Mouse (Mus musculus) T-helper 17 cell (primary cell): ENCODE data around the gene Akap2.

Source experiments
- in situ Hi-C, 2 experiments: fragments of 300-600 bp; cut with MboI, MseI; formaldehyde crosslinking; loops; 1 replicate in 1 of 2; 2 replicates in 1 of 2; pipeline ENCODE4 v1.15.1; 2025; ENCODE audit warnings: high pct_unique_total_duplicates in 2 of 2

The Akap2 gene

DNA sequence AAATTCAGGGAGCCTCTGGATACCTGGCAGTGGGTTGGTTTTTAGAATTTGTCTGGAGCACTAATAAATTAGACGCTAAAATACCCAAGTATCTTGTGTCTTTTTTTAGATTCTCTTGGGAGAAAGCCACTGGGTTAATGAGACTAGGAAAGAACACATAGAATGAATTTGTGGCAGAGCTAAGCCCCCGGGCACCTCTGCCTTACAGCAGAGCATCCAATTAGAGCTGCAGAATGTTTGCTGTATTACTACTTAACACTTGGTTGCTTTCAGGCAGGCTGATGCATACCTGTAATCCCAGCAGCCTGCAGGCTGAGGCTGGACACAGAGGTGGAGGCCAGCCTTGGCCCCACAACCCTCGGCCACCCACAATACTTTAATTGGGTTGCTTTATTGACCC is 112.3 kb downstream of the Akap2 start:
- in situ Hi-C loops: no loop called here

DNA sequence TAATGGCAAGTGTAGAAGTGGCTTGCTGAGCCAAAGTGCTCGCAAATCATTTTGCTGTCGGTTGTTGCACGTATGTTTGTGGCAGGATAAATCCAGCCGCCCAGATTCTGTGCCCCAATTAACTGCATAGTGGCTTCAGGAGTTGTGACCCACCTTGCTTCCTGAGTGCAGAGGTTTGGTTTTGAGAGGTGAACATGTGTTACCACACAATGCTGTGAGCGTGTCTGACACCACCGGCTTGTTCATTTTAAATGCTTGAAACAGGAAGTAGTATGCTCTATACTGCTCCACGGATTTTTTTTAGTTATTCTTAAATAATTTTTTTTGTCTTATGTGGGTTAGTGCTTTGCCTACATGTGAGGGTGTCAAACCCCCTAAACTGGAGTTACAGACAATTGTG is 114.9 kb downstream of the Akap2 start:
- in situ Hi-C loops: no loop called here

DNA sequence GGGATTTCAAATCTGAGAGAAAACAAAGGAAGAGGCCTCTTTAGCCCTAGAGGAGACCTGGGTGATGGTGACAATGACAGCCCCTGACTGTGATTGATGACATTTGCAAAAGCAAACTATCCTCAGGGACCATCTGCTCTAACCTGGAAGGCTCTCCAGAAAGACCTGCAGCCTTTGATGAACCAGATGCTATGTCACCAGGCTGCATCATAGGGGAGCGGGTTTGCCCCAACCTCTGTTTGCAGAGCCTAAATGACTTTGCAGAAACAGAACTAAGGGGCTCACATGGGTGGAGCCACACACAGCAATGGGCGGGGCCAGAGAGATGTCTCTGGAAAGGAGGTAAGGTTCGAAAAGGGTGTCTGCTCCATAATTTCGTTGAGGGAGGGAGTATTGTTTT is 115.6 kb downstream of the Akap2 start:
- in situ Hi-C loops: no loop called here

DNA sequence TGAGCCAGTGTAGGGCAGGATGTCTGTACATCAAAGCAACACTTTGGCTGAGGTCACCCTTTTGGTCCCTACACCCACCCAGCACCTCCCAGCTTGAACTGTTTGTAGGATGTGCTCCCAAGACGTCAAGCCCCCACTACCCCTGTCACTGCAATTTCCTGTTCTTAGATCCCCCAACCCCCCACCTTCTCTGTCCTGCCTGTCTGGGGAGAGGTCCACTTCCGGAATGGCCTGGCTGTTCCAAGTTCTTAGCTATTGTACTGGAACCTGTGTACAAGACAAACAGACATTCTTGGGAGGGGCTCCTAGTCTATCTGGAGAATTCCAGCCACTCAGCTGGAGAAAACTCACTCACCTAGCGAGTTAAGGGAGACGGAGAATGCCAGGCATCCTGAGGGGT is 116.7 kb downstream of the Akap2 start:
- in situ Hi-C loops: no loop called here

DNA sequence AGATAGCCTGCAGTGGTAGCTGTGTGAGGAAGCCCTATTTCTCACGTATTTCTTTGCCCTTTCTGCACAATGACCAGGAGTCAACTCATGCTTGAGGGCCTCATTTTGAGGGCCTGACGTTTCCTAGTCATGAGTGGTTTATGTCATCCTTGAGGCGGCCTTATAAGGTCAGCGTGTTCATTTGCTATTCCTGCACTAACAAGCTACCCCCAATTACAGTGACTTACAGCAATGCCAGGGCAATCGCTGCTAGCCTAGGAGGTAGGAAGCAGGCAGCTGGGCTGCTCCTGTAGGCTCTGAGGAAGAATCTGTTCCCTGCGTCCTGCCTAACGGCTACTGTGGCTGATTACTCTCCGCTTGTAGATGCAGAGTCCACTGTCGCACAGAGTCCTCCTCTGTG is 119.6 kb downstream of the Akap2 start:
- in situ Hi-C loops: no loop called here

DNA sequence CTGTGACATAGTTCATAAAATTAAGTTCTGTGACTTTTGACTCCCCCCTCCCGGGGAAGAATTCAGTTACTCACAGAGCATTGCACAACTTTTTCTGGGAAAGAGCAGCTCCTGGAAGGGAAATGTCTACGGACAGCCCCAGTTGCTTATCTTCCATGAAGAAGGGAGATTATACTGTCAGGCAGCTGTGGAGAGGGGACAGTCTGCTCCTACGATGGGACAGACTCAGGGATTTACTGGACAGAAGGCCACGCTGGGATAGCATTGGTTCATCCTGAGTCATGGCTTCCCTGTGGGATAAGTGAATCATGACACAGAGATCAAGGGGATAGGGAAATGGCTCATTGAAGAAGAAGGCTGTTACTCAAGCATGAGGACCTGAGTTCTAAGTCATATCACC is 121.9 kb downstream of the Akap2 start:
- in situ Hi-C loops: no loop called here

DNA sequence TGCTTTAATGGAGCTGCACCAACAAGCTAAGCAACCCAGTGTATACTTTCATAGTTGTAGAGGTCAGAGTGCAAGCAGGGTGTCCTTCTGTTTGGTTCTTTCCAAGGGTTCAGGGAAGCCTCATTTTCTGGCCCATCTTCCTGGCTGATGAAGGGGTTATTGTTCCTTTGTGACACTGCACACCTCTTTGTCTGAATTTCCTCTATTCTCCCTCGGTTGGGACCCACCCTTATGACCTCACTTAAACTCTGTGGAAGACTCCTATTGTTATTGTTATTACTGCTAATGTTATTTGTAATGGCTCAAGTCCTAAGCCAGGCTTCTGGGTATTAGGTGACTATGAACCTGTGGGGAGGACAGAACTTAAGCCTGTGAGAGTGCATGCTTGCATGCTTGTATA is 124.5 kb downstream of the Akap2 start:
- in situ Hi-C loops: no loop called here

DNA sequence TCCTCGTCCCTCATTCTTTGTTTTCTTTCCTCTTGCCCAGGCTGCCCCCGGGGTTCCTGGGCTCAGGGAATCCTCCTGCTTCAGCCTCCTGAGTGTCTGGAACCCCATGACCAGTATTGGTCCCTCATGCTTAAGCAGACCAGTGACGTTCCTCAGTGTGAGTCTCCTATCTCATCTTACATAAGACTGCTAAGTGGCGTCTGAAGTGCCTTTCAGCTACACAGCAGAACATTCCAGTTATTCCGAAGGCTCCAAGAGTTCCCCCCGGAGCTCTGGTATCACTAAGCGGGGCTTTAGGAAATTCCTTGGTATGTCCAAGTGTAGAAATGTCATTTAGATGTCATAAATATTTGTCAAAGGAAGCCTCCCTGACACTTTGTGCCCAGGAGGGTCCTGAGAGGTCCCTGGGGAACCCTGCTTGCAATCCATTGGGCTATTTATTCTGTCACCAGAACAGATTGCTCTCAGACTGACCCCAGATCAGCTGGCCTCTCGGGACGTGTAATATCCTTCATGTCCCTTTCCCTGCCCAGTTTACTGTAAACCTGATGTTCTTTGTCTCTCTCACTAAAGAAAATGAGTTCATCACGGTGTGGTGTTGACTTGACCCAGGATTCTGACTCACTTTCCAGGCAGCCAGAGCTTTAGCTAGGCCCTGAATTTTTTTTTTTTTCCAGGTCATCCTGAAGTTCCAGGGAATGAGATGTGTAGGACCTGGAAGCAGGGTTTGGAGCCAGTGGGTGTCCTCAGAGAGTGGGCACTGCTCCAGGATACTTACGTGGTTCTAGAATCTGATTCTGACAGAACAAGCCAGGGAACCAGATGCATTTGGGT is 125.2 kb downstream of the Akap2 start:
- in situ Hi-C loops: no loop called here

DNA sequence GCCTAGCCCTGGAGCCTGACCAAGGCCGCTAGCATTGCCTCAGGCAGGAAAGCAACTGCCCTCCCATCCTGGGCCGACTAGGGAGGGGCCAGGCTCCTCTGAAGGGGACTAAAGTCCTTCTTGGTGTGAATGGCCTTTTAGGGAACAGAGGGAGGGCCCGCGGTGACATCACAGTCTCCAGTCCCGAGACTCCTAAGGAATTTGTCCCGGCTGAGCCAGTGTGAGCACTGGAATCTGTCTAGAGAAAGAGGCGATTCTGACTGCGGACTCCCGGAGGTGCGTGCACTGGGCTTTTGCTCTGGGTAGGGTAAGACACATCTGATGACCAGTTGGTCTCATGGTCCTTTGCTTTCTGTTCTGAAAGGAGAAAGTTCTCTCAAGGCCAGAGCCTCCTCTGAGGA is 127.6 kb downstream of the Akap2 start:
- in situ Hi-C loops: no loop called here

DNA sequence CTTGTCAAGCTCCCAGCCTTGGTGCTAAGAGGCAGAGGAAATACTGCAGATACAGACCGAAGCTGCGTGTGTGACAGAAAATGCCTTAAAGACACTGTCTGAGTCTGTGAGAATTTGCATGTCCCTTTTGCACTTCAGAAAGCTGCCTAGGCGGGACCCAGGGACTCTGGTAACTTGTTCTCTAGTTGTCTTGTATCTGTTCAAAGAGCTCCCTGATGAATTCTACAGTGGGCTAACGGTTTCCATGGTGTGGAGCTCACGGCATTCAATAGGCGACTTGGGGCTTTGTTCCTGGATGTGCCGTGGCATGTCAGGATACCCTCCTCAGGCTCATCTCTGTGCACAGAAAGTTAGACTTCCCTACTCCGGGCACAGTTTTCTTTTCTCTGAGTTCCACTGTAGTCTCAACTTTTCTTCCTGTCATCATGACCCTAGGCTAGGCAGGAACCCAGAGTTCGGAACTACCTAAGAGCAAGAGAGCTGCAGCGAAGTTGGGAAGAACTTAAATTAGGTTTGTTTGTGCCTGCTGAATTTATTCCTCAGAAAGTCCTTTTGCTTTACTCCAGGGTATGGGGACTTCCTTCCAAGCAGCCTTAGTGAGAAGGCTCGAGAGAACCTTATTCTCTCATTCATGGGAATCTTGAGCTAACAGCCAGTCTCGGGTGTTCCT is 128.2 kb downstream of the Akap2 start:
- in situ Hi-C loops: no loop called here

DNA sequence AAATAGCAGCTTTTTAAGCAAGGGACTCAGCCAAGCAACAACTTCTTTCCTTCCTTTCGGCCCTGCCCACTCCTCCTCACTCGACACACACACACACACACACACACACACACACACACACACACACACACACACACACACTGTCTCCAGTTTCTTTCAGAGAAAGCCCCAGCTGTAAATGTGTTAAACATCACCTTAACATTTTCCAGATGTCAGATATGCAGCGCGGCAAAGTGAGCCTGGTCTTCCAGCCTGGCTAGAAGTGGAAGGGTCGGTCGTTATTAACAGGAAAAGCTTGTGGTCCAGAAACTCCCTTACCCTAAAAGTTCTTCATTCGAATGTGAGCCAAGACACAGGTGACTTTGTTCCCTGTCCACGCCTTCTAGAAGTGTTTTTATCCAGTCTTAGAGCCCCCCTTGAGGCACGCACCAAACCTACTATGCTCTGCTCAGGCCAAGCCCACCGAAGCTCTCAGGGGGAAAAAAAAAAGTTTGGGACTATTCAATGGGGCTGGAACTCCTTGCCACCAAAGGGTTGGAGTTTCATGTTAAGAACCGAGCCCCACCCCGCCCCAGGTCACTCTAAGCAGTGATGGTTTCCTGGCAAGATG is 129.0 kb downstream of the Akap2 start:
- in situ Hi-C loops: no loop called here

DNA sequence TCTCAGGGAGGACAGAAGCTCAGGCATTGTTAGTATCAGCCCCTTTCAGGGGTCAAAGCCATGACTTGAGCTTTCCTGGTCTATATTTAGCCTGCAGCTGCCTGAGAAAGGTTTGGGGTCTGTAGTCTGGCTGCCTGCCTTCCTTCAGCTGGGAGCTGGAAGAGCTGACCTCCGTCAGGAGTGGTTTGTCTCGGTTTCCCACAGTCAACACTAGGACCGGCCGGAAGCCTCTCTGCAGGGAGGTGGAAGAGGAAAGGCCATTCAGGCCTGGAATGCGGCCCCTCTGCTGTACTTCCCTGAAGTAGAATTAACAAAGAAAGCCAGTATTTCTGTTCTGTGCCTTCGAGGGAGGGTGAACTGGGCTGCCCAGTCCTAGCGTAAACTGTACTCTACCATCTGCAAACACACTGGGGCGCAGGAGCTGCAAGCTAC is 129.6 kb downstream of the Akap2 start:
- in situ Hi-C loops: no loop called here

DNA sequence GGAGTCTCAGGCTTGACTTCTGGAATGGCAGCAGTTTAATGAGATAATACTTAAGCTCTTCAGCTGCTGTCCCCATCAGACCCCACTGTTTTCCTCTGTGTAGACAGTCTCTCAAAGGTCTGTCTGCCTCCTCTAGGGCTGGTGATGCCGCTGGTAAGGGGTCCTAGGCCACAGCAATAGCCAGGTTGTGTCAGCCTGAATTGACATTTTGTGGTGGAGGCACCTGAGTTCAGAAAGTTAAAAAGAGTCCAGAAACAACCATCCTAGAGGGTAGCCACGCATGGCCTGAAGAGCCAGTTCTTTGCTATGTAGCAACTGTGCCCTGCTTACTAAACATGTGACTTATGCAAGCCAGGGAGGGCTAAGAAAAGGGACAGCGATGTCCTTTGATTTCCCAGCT is 130.2 kb downstream of the Akap2 start:
- in situ Hi-C loops: no loop called here

DNA sequence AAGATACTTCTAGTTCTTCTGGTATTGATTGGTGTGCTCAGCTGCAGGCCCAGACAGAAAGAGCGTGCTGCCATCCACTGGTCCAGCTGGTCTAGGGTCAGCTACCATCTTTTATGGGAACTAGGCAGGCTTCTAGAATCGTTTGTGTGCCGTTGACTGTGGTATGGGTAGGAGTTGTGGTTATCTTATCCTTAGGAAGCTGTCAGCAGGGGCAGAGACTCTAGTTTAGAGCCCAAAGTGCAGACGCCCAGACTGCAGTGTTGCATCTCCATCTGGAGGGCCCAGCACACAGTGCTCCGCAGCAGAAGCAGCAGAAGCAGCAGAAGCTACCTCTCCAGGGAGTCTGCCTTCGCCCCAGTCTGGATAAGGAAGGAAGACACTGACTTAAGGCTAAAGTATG is 132.0 kb downstream of the Akap2 start:
- in situ Hi-C loops: no loop called here

DNA sequence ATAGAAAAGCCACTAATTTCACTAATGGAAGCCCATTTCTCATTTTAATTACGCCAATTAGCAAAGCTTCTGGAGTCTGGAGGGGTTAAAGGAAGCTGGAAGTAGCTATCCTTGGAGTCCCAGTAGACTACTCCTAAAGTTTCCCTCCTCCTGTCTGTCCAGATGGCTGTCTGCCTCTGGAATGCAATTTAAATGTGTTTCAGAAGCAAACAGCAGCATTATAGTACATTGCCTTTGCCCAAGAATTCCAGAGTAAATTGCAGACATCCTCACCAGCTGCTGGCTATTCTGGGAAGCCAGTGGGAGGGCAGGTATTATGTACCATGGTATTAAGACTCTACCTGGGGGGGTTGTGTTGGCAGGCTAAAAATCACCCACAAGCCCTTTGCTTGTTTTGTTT is 134.3 kb downstream of the Akap2 start:
- in situ Hi-C loops: no loop called here

DNA sequence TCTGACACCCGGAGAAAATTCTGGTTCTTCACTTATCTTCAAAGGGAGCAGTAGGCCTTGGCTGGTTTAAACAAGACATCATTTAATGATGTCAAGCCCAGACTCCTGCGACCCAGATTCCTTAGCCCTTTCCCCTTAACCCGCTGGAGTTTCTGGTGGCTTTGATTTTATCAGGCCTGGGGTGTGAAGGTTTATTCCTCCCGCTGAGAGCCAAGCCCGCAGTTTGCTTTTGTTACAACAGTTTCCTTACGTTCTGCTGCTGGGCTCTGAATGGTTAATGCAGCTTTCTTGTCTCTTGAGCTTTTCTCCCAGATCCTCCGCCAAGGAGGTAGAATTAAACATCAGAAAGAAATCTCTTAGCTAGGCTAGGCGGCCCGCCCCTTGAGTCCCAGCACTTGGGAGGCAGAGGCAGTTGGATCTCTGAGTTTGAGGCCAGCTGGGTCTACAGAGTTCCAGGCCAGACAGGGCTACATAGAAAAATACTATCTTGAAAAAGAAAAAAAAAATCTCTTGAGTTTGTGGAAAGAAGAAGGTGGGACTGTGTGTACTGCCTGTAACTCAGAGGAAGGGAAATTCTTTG is 135.1 kb downstream of the Akap2 start:
- in situ Hi-C loops: no loop called here

DNA sequence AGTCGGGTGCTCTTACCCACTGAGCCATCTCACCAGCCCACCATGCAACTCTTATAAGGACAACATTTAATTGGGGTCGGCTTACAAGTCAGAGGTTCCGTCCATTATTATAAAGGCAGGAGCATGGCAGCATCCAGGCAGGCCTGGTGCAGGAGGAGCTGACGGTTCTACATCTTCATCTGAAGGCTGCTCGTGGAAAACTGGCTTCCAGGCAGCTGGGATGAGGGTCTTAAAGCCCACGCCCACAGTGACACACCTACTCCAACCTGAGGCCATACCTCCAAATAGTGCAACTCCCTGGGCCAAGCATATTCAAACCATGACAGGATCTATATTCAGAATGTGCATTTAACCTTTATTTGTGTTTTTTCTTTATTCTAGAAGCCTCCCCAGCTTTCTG is 136.7 kb downstream of the Akap2 start:
- in situ Hi-C loops: no loop called here

DNA sequence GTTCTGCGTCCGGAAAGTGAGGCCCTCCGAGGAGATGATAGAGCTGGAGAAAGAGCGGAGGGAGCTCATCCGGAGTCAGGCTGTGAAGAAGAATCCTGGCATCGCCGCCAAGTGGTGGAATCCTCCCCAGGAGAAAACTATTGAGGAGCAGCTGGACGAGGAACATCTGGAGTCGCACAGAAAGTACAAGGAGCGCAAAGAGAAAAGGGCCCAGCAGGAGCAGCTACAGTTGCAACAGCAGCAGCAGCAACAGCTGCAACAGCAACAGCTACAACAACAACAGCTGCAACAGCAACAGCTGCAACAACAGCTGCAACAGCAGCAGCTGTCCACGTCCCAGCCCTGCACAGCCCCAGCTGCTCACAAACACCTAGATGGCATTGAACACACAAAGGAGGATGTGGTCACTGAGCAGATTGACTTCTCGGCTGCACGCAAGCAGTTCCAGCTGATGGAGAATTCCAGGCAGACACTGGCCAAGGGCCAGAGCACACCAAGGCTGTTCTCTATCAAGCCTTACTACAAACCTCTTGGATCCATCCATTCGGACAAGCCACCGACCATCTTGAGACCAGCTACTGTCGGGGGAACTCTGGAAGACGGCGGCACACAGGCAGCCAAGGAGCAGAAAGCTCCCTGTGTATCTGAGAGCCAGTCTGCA is 138.0 kb downstream of the Akap2 start:
- in situ Hi-C loops: no loop called here

DNA sequence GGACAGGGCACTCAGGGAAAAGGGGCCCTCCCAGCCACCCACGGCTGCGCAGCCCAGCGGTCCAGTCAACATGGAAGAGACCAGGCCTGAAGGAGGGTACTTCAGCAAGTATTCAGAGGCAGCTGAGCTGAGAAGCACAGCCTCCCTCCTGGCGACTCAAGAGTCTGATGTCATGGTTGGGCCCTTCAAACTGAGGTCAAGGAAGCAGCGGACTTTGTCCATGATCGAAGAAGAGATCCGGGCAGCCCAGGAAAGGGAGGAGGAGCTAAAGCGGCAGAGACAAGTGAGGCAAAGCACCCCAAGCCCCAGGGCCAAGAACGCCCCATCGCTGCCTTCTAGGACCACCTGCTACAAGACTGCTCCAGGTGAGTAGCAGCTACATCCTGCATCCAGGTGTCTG is 139.2 kb downstream of the Akap2 start:
- in situ Hi-C loops: no loop called here

DNA sequence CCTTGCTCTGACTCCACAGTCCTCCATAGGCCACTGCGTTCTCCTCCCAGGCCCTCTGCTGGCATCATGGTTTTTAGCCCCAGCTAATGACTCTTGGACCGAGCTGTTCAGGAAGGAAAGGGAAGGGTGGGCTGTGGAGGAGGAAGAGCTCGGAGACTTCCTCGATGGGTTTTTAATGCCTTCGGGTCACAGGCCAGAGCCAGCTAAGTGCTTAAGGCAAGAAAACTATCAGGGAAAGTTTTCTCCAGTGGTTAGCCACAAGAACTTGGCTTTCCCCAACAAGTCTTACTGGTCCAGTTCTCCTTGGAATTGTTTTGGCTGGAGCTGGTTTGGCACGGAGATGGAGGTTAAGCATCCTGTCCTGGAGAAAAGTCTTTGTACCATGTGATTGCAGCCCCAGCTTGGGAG is 142.8 kb downstream of the Akap2 start:
- in situ Hi-C loops: no loop called here

DNA sequence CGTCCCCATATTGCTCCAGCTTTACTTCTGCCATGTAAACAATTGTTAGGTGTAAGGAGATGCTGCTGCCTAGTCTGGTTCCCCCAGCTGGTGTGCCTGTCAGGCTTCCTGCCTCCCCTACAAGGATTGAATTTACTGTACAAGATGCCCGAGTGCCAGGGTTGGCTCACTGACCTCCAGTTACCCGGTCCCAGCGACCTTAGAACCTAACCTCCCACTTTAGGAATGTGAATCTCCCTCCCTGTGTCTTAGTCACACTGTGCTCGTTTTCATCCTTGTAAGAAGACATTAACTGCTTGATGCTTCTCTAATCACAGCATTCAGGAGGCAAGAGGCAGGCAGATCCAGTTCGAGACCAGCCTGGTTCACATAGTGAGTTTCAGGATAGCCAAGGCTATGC is 143.7 kb downstream of the Akap2 start:
- in situ Hi-C loops: no loop called here

DNA sequence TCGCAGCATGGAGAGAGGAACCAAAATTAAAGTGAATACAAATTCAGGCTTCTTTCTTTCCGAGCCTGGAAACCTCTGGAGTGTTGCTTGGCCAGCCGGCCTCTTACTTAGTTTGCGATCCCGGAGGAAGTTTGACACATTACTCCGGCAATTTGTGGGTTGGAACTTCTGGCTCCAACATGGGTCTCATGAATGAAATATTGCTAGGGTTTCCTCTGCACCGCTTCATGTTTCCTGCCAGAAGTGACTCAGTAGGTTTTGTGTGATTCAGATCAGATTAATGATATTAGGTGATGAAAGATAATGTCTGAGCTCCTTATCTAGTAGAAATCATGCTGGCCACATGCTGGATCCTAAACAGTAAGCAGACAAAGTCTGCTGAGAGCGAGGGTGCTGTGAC is 144.4 kb downstream of the Akap2 start:
- in situ Hi-C loops: no loop called here
